Mouse (Mus musculus) CH12.LX (cell line): Measurements from ENCODE around the gene Gpld1. TPM values are rescaled to one million over a fixed set of nuclear protein-coding genes. Genes with fewer than 3 reads are reported as not detected.
A peak's percentile ranks its signal among the peaks of the same experiment; 100 is the strongest.

Source experiments
- DNase-seq: peaks from one replicate; pipeline ENCODE4 v3.0.0-alpha.2; 2013; ENCODE audit errors: extremely low read depth
- H3K27ac ChIP-seq: 2 replicates; pipeline ENCODE4 v1.5.1; 2012; ENCODE audit warnings: low read depth, mild to moderate bottlenecking, control low read depth, moderate library complexity; ENCODE audit not compliant: insufficient read depth
- H3K27me3 ChIP-seq: replicated peaks from 2 replicates; pipeline ENCODE3; 2012; ENCODE audit warnings: inconsistent platforms
- H3K36me3 ChIP-seq, 2 experiments: replicated peaks in 1 of 2; 2 replicates each; pipeline versions ENCODE3 to v1.6.1; 2012; ENCODE audit warnings: inconsistent platforms in 1 of 2, low read length in 1 of 2, mild to moderate bottlenecking in 1 of 2, mixed read lengths in 1 of 2, moderate library complexity in 1 of 2; ENCODE audit not compliant: control insufficient read depth in 1 of 2, insufficient read depth in 1 of 2
- H3K4me1 ChIP-seq, 2 experiments: 2 replicates each; pipeline ENCODE4 v1.6.1; 2012; ENCODE audit warnings: inconsistent platforms in 1 of 2, moderate library complexity in 1 of 2; ENCODE audit not compliant: insufficient read depth in 2 of 2, control insufficient read depth in 1 of 2
- H3K4me2 ChIP-seq: 2 replicates; pipeline ENCODE4 v1.6.1; 2012; ENCODE audit warnings: low read depth, mild to moderate bottlenecking, control low read depth; ENCODE audit not compliant: poor library complexity, insufficient read depth, severe bottlenecking
- H3K4me3 ChIP-seq, 3 experiments: fragments of 150-350 bp in 1 of 3; sonication (generic) in 1 of 3; replicated peaks in 1 of 3; 2 replicates each; pipeline versions ENCODE3 to v1.5.1; 2011 to 2012; ENCODE audit warnings: low read depth in 2 of 3, low read length in 2 of 3, mild to moderate bottlenecking in 2 of 3, moderate library complexity in 2 of 3, control low read depth in 1 of 3, improper control_type of control experiment in 1 of 3, inconsistent platforms in 1 of 3, mixed read lengths in 1 of 3; ENCODE audit not compliant: poor library complexity in 1 of 3
- H3K79me2 ChIP-seq: replicated peaks from 2 replicates; pipeline ENCODE4 v1.6.1; 2012; ENCODE audit warnings: mild to moderate bottlenecking, moderate library complexity; ENCODE audit not compliant: control insufficient read depth, poor library complexity, insufficient read depth, severe bottlenecking; ENCODE audit errors: extremely low read depth
- H3K9ac ChIP-seq: 2 replicates; pipeline ENCODE4 v1.6.1; 2012; ENCODE audit warnings: low read depth, mild to moderate bottlenecking, control low read depth, moderate library complexity; ENCODE audit not compliant: insufficient read depth
- H3K9me3 ChIP-seq: replicated peaks from 2 replicates; pipeline ENCODE3; 2012; ENCODE audit warnings: low read length, inconsistent platforms, mixed read lengths
- CHD2 ChIP-seq: IDR thresholded peaks from 2 replicates; pipeline ENCODE4 v1.6.1; 2011; ENCODE audit warnings: low read length, improper control_type of control experiment
- CTCF ChIP-seq, 2 experiments: IDR thresholded peaks in 1 of 2; conservative IDR thresholded peaks in 1 of 2; 2 replicates each; pipeline ENCODE4 v1.5.1; 2011 to 2012; ENCODE audit warnings: low read depth in 2 of 2, low read length in 2 of 2, improper control_type of control experiment in 1 of 2, inconsistent platforms in 1 of 2, mild to moderate bottlenecking in 1 of 2, moderate library complexity in 1 of 2
- ELF1 ChIP-seq: IDR thresholded peaks from 2 replicates; pipeline ENCODE4 v1.6.1; 2014; ENCODE audit warnings: low read depth, mild to moderate bottlenecking, inconsistent platforms, low read length, improper control_type of control experiment
- EP300 ChIP-seq: IDR thresholded peaks from 2 replicates; pipeline ENCODE4 v1.6.1; 2011; ENCODE audit warnings: low read length, improper control_type of control experiment
- GABPA ChIP-seq: IDR thresholded peaks from 2 replicates; pipeline ENCODE4 v1.6.1; 2012; ENCODE audit warnings: low read depth, low read length, improper control_type of control experiment, inconsistent platforms; ENCODE audit not compliant: insufficient replicate concordance
- HCFC1 ChIP-seq: IDR thresholded peaks from 2 replicates; pipeline ENCODE4 v1.6.1; 2012; ENCODE audit warnings: low read depth, mild to moderate bottlenecking, inconsistent platforms, low read length, improper control_type of control experiment
- JUN ChIP-seq: IDR thresholded peaks from 2 replicates; pipeline ENCODE4 v1.6.1; 2011; ENCODE audit warnings: low read depth, mild to moderate bottlenecking, low read length, improper control_type of control experiment, moderate library complexity; ENCODE audit not compliant: insufficient read depth
- KAT2A ChIP-seq: IDR thresholded peaks from 2 replicates; pipeline ENCODE4 v1.6.1; 2012; ENCODE audit warnings: low read length, improper control_type of control experiment, inconsistent platforms; ENCODE audit not compliant: insufficient replicate concordance
- MAZ ChIP-seq: IDR thresholded peaks from 2 replicates; pipeline ENCODE4 v1.6.1; 2012; ENCODE audit warnings: low read depth, mild to moderate bottlenecking, inconsistent platforms, low read length, improper control_type of control experiment, moderate library complexity
- MEF2A ChIP-seq: IDR thresholded peaks from 2 replicates; pipeline ENCODE4 v1.6.1; 2014; ENCODE audit warnings: low read depth, mild to moderate bottlenecking, inconsistent platforms, low read length, improper control_type of control experiment, borderline replicate concordance
- MXI1 ChIP-seq: IDR thresholded peaks from 2 replicates; pipeline ENCODE4 v1.6.1; 2011; ENCODE audit warnings: mild to moderate bottlenecking, low read depth, low read length, improper control_type of control experiment
- NELFE ChIP-seq: IDR thresholded peaks from 2 replicates; pipeline ENCODE4 v1.6.1; 2011; ENCODE audit warnings: low read depth, low read length, improper control_type of control experiment
- NRF1 ChIP-seq: IDR thresholded peaks from 2 replicates; pipeline ENCODE4 v1.6.1; 2014; ENCODE audit warnings: low read depth, mild to moderate bottlenecking, inconsistent platforms, low read length, improper control_type of control experiment, moderate library complexity
- POLR2A ChIP-seq: IDR thresholded peaks from 2 replicates; pipeline ENCODE4 v1.6.1; 2011; ENCODE audit warnings: low read depth, mild to moderate bottlenecking, improper control_type of control experiment, low read length
- POLR2AphosphoS2 ChIP-seq: IDR thresholded peaks from 2 replicates; pipeline ENCODE4 v1.6.1; 2011; ENCODE audit warnings: low read depth, low read length, improper control_type of control experiment
- RAD21 ChIP-seq: IDR thresholded peaks from 2 replicates; pipeline ENCODE4 v1.6.1; 2011; ENCODE audit warnings: low read depth, mild to moderate bottlenecking, low read length, improper control_type of control experiment, moderate library complexity
- RCOR1 ChIP-seq: conservative IDR thresholded peaks from 2 replicates; pipeline ENCODE4 v1.6.1; 2012; ENCODE audit warnings: low read depth, mild to moderate bottlenecking, inconsistent platforms, low read length, improper control_type of control experiment
- SIN3A ChIP-seq: IDR thresholded peaks from 2 replicates; pipeline ENCODE4 v1.6.1; 2012; ENCODE audit warnings: low read length, improper control_type of control experiment, inconsistent platforms
- SMC3 ChIP-seq: IDR thresholded peaks from 2 replicates; pipeline ENCODE4 v1.6.1; 2011; ENCODE audit warnings: low read depth, low read length, improper control_type of control experiment
- TCF12 ChIP-seq: IDR thresholded peaks from 2 replicates; pipeline ENCODE4 v1.6.1; 2014; ENCODE audit warnings: low read depth, mild to moderate bottlenecking, inconsistent platforms, low read length, improper control_type of control experiment
- UBTF ChIP-seq: IDR thresholded peaks from 2 replicates; pipeline ENCODE4 v1.6.1; 2012; ENCODE audit warnings: low read depth, mild to moderate bottlenecking, inconsistent platforms, low read length, improper control_type of control experiment, moderate library complexity
- USF1 ChIP-seq: IDR thresholded peaks from 2 replicates; pipeline ENCODE4 v1.6.1; 2014; ENCODE audit warnings: low read depth, mild to moderate bottlenecking, inconsistent platforms, low read length, improper control_type of control experiment
- ZKSCAN1 ChIP-seq: IDR thresholded peaks from 2 replicates; pipeline ENCODE4 v1.6.1; 2012; ENCODE audit warnings: low read depth, inconsistent platforms, low read length, improper control_type of control experiment, borderline replicate concordance
- ZMIZ1 ChIP-seq: IDR thresholded peaks from 2 replicates; pipeline ENCODE4 v1.6.1; 2012; ENCODE audit warnings: low read depth, mild to moderate bottlenecking, inconsistent platforms, low read length, improper control_type of control experiment
- ZNF384 ChIP-seq: IDR thresholded peaks from 2 replicates; pipeline ENCODE4 v1.6.1; 2012; ENCODE audit warnings: low read depth, low read length, improper control_type of control experiment, inconsistent platforms
- dilution Hi-C: fragments of 300-500 bp; cut with MboI; formaldehyde crosslinking; loops from 2 replicates; pipeline ENCODE4 v1.14.3; 2020; ENCODE audit warnings: low sequenced_read_pairs; ENCODE audit not compliant: extremely low pct_unique_long_range_greater_than_20kb, extremely low pct_ligation_motif_present
- in situ Hi-C: fragments of 300-500 bp; cut with MboI; formaldehyde crosslinking; loops from 3 replicates; pipeline ENCODE4 v1.14.3; 2019; ENCODE audit warnings: low sequenced_read_pairs, low pct_ligation_motif_present, low pct_unique_long_range_greater_than_20kb, mixed read lengths
- polyA plus RNA-seq: library from polyadenylated mRNA; unstranded; fragments of >175 nt; gene quantifications from 2 replicates; pipeline ENCODE4 v1.2.1, GENCODE M21; 2012; ENCODE audit warnings: low read depth; ENCODE audit not compliant: insufficient read length
- total RNA-seq, 2 experiments: library from RNA; depleted of rRNA; stranded (reverse); fragments of 300-350 nt in 1 of 2; fragments of >200 nt in 1 of 2; gene quantifications; 2 replicates each; pipeline ENCODE4 v1.2.3; 2012 to 2014

The Gpld1 gene
- total and polyA plus RNA-seq, 3 experiments = 0.23 to 1.4 (median 0.30) TPM

- Histone ChIP-seq H3K9ac (peak within 1 kb of the TSS; percentile 82), H3K36me3 (no peaks in the 10 kb centered on the region), H3K4me2 (peak within 1 kb of the TSS; percentile 80), H3K9me3 (no peaks in the 10 kb centered on the region), H3K27me3 (peaks cover 13% of the 10 kb centered on the region)
- dilution Hi-C loops = no loop called here
- TF ChIP-seq GABPA (no peak), USF1 (no peak), UBTF (peak; percentile 87), POLR2AphosphoS2 (no peak), CTCF (conservative IDR thresholded peaks at IDR 0.05 in 1 of 2, IDR thresholded peaks at IDR 0.05 in 1 of 2; ENCODE audit: low read depth in 2 of 2, low read length in 2 of 2) (peak in 1 of 2 experiments; percentile 51; a peak in 2 of 4 replicates), NRF1 (no peak), RCOR1 (no peak), POLR2A (peak; percentile 40; the same call in 1 of the 2 replicates), MAZ (0 out of 2 replicates have a peak, but pooled peaks have one; percentile 32), ELF1 (no peak), MXI1 (peak; percentile 4; the same call in 1 of the 2 replicates)
- TF ChIP-seq, all 38 proteins: peak for 5
- H3K79me2 ChIP-seq = no peaks in the 10 kb centered on the region; the same call in 1 of the 2 replicates
- H3K27ac ChIP-seq = no peak within 1 kb of the TSS
- peak within 1 kb of the TSS; percentile 50 to 90 (median 61) for H3K4me3 ChIP-seq
- in situ Hi-C loops = loop anchor here (5.0 kb wide), 1 partner anchor 45 kb away; no protein-coding TSS in a partner anchor
- H3K4me1 ChIP-seq = peaks cover 0 to 10% of the 10 kb centered on the region in 2 experiments; a peak in 2 of 4 replicates
- DNase-seq = peak; percentile 43
Observed at GRCm38 (mm10) chr13:24937108-24937838, 5.7 kb upstream of the Gpld1 start, which contains the start of gene Aldh5a1. TSS of gene Aldh5a1 (minus strand) at chr13:24937661.

- Histone ChIP-seq H3K27ac (no peak overlapping the region), H3K36me3 (no peaks in the 10 kb centered on the region), H3K27me3 (peaks cover 13% of the 10 kb centered on the region), H3K79me2 (no peaks in the 10 kb centered on the region; the same call in 1 of the 2 replicates), H3K4me3 (peak overlapping the region; percentile 50 to 90 (median 61)), H3K4me1 (peaks cover 3 to 10% of the 10 kb centered on the region in 2 experiments; a peak in 2 of 4 replicates), H3K9ac (peak overlapping the region; percentile 82; the same call in 1 of the 2 replicates), H3K9me3 (no peaks in the 10 kb centered on the region)
- dilution Hi-C loops = no loop called here
- in situ Hi-C loops = loop anchor here (5.0 kb wide), 1 partner anchor 44 kb away; no protein-coding TSS in a partner anchor
- no peak for DNase-seq
- TF ChIP-seq GABPA = no peak
- TF ChIP-seq ZNF384 = no peak
- no peak for TF ChIP-seq RAD21
- no peak for TF ChIP-seq NRF1
- TF ChIP-seq MAZ = no peak
- TF ChIP-seq CHD2 = no peak
- TF ChIP-seq SIN3A = no peak
- no peak for TF ChIP-seq EP300
- no peak for TF ChIP-seq ELF1
- no peak for TF ChIP-seq TCF12
- no peak for TF ChIP-seq MEF2A
- no peak for TF ChIP-seq POLR2AphosphoS2
- no peak for TF ChIP-seq SMC3
- TF ChIP-seq ZKSCAN1 = no peak
- TF ChIP-seq HCFC1 = no peak
- no peak for TF ChIP-seq RCOR1
- TF ChIP-seq JUN = no peak
- no peak for TF ChIP-seq NELFE
- no peak for TF ChIP-seq ZMIZ1
- no peak for TF ChIP-seq KAT2A
- TF ChIP-seq, all 38 proteins: peak for 0
- H3K4me2 ChIP-seq = peak overlapping the region; percentile 80
Observed at GRCm38 (mm10) chr13:24937839-24938166, 5.1 kb upstream of the Gpld1 start.
